Mouse (Mus musculus): Measurements from ENCODE around the gene Tubg1. TPM values are rescaled to one million over a fixed set of nuclear protein-coding genes. Genes with fewer than 3 reads are reported as not detected.

Gene Tubg1
- 10 to 100 TPM; 22.8 to 23.4 TPM for total RNA-seq (2021)
- long read RNA-seq, experiment 1, transcript Tubg1-201 (11 exons, 1,802 nt) = major isoform, 40 of 49 reads
- long read RNA-seq, experiment 1, partial matches to known transcripts = 7 of 49 reads
- long read RNA-seq, experiment 1, other reads (novel, unspliced or antisense) = 2 of 49 reads
- long read RNA-seq, experiment 2, transcript Tubg1-201 (11 exons, 1,802 nt) = major isoform, 44 of 48 reads
- long read RNA-seq, experiment 2, partial matches to known transcripts = 3 of 48 reads
- long read RNA-seq, experiment 2, other reads (novel, unspliced or antisense) = 1 of 48 reads

DNA sequence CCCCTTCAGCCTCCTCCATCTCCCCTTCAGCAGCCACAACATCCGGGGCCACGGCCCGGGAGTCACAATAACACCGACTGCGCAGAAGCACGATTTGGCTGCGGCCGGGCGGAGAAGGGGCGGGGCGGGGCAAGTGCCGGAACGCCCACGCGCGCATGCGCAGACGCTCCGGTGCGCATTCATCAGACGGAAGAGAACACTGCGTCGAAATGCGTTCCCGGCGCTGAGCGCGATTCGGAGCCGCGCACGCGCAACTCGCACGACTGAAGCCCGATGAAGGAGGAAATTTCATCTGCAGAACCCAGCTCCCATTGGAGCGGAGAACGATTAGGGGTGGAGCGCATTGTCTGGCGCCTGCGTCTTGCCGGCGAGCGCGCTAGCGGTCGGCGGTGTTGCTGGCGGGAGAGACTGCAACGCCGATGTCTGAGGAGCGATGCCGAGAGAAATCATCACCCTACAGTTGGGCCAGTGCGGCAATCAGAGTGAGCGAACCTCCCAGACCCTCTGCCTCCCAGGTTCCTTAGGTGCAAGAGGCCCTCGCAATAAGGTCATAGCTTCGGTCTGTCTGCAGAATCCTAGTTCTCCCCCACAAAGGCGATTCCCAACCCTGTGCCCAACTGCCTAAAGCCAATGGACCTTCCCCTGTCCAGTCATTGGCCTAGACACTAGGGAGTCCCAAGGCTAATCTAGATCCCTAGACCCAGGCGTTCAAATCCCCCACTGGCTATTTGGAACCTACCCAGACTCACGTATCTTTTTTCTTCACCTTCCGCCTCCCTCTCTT lies at the start of gene Tubg1, which contains the start of gene Retreg3:
Tubg1 (plus strand) TSS at position 178 of the 784 bp plus-strand sequence.
Retreg3 (minus strand) TSS at position 133 of the 784 bp plus-strand sequence.
- DNase-seq = peak; percentile 99

DNA sequence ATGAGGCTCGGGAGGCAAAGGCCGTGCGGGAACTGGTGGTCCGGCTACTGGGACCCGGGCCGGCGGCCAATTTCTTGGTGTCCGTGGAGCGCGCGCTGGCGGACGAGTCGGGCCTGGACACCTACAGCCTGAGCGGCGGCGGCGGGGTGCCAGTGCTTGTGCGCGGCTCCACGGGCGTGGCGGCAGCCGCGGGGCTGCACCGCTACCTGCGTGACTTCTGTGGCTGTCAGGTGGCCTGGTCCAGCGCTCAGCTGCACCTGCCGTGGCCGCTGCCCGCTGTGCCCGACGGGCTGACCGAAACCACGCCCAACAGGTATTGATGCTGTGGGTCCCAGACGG lies 49.6 kb upstream of the Tubg1 start:
- no peak for DNase-seq

DNA sequence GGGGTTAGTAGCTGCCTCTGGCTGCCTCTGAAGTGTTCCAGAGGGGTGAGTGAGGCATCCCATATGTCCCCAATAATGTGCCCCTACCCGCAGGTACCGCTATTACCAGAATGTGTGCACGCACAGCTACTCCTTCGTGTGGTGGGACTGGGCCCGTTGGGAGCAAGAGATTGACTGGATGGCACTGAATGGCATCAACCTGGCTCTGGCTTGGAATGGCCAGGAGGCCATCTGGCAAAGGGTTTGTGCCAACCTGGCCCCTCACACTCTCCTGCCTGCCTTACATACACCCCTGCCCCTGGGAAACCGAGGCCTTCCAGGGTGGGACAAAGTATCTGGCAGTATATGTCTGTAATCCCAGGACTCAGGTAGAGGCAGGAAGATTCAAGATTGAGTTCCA lies 48.8 kb upstream of the Tubg1 start:
- DNase-seq = no peak

- DNase-seq = no peak
Observed at GRCm38 (mm10) chr11:101071810-101072428, 47.8 kb upstream of the Tubg1 start.

DNA sequence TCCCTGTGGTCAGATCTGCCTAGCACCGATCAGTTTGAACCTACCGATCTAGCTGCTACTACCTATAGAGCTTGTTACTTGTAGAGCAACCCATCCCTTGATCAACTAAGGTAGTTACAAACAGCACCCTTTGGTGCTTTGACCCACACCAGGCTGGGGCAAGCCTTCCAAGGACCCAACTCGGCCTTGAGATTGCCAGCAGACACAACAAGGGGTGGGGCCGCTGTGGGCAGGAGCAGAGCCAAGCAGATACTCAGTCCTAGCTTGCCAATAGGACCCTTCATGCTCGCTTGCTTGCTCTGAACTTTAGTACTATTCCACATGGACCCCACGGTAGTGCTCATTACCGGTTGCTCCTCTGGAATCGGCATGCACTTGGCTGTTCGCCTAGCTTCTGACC lies 41.6 kb upstream of the Tubg1 start, which contains the start of gene Hsd17b1:
Hsd17b1 (plus strand) TSS at position 291 of the 400 bp plus-strand sequence.
- no peak for DNase-seq

- no peak for DNase-seq
Observed at GRCm38 (mm10) chr11:101079746-101080145, 40.0 kb upstream of the Tubg1 start.

DNA sequence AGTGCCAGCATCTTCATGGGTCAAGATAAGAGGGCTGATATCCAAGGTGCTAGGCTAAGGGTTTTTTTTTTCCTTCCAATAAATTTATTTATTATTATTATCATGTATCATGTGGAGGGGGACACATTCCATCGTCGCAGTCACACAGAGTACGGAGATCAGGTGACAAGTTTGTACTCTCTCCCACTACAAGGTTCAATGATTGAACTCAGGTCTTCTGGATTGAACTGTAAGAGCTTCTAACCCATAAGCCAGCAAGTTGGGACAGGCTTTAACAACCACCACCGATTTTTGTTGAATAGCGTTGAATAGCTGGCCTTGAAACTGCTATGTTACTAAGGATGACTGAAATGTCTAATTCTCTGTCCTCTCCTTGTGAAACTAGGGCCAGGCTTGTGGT lies 39.3 kb upstream of the Tubg1 start:
- no peak for DNase-seq

- DNase-seq = no peak
Observed at GRCm38 (mm10) chr11:101081659-101082058, 38.1 kb upstream of the Tubg1 start.

DNA sequence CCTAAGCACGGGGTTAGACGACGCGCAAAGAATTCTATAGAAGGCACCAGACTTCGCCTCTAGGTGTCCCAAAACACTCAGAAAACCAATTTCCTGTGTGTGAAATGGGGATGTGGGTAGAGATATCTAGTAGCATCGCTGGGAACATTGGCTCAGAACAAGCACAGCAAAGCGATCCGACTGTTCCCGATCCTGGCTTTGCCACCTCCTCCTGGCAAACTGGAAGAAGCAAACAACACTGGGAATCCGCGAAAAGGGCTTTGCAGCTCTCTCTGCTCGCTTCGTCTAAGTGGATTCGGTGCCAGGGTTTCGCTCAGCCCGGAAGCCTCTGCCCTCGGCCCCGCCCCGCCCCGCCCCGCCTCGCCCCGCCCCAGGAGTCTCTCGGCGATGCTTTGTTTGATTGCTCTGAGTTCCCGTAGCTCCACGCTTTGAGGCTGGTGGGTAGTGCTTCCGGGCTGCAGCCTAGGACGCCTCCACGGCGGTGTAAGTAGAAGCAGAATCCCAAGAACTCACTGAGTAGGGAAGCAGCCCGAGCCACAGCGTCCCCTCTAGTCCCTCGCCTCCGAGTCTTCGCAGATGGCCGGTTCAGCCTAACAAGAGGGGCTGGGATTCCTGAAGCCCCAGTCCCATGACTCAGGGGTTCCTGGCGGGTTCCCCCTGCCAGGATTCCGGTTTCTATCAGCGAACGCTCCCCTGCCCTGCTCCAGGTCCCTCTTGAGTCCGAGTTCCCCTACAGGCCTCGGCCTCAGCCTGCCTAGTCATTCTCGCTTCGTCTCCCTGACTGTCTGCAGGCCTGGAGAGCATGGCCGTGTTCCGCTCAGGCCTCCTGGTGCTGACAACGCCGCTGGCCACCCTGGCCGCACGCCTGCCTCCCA lies 37.3 kb upstream of the Tubg1 start, which contains the start of gene Coasy:
Coasy (plus strand) TSS at position 358 of the 875 bp plus-strand sequence.
- peak; percentile 86 for DNase-seq

GRCm38 (mm10) chr11:101083083-101083697 lies 36.5 kb upstream of the Tubg1 start:
- no peak for DNase-seq

GRCm38 (mm10) chr11:101084246-101084645 lies 35.5 kb upstream of the Tubg1 start:
- DNase-seq = no peak

DNA sequence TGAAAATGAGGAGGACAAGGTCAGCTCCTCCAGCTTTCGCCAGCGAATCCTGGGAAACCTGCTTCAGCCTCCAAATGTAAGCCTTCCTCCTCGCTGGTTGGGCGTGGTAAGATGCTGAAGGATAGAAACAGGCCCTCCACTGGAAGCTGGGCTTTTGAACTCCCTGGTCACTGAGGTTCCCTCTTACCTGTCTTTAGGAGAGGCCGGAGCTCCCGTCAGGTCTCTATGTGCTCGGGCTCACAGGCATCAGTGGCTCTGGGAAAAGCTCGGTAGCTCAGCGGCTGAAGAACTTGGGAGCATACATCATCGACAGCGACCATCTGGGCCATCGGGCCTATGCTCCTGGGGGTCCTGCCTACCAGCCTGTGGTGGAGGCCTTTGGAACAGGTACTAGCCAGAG lies 34.9 kb upstream of the Tubg1 start:
- DNase-seq = no peak

- DNase-seq = no peak
Observed at GRCm38 (mm10) chr11:101085617-101086322, 34.0 kb upstream of the Tubg1 start.

DNA sequence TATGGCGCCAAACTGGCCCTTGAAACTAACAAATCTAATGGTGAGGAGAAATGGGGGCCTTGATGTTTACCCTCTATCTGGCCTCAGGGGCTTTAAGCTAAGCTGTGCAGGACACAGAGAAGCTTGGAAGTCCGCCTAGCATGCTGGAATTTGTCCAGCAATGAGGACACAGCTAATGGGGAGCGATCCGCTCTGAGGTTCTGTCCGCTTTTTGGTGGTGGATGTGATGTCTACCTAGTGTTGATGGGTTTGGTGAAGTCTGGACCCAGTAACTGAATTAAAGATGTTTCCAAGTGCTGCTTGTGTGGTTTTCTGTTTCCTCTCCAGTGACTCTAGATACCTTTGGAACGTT lies 33.4 kb upstream of the Tubg1 start:
- DNase-seq = no peak

- peak; percentile 88 for DNase-seq
Observed at GRCm38 (mm10) chr11:101086756-101087681, 32.7 kb upstream of the Tubg1 start, which contains the start of gene Mlx. Gene Mlx (plus strand): TSS chr11:101087277.

DNA sequence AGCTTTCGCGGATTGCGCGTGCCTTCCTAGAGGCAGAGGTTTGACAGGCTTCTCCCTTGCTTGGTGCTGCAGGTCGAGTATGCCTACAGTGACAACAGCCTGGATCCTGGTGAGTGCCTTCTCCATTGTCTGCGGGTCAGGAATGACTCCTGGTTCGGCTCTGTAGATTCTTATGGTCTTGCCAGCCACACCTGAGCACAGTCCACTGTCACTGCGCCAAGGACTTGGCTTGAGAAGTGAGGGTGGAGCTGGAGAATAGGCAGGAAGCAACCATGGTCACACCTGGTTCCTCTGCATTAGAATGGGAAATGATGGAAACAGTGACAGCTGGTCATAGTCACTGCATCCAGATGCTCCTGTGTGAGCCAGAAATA lies 32.1 kb upstream of the Tubg1 start:
- no peak for DNase-seq

GRCm38 (mm10) chr11:101089931-101090330 lies 29.8 kb upstream of the Tubg1 start:
- no peak for DNase-seq

DNA sequence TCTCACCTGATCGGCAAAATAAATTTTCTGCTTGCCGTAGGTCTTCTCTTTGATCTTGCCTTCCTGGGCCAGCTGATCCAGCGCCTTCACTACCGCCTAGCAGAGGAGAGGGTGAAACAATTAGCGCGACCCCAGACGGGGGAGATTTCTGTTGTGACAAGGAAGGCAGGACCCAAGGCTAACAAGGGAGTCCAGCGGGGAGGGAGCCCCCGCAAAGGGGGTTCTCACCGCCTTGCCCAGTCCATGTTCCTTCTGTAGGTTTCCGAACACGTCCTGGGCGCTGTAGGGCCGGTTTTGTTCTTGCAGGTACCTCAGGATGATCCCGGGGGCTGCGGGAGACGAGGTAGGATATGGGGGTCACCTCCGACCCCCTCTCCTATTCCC lies 24.8 kb upstream of the Tubg1 start:
- DNase-seq = no peak

- peak; percentile 93 for DNase-seq
Observed at GRCm38 (mm10) chr11:101095314-101096024, 24.3 kb upstream of the Tubg1 start, which contains the start of gene Psmc3ip. Gene Psmc3ip (minus strand): TSS chr11:101095436.
